Mouse (Mus musculus): ENCODE data around the gene BC024978. TPM values are rescaled to one million over a fixed set of nuclear protein-coding genes. Genes with fewer than 3 reads are reported as not detected.

BC024978 gene
- polyA plus RNA-seq, 1 experiment from 2014 or later: 2.8 TPM

DNA sequence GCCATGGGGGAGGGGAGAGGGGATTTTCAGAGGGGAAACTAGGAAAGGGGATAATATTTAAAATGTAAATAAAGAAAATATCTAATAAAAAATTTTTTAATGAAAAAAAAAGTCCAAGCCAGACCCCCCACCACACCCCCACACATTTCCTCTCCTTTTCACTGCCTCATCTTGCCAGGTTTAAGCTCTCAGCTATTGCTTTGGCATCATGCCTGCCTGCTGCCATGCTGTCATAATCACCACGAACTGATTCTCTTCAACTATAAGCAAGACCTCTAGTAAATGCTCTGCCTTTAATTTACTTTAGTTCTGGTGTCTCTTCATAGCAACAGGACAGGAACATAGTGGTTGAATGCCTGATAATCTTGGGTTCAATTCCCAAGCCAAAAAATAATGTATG, 13.1 kb upstream of the BC024978 start:
- Histone ChIP-seq H3K9ac (ENCODE audit: low read depth, low read length) (no peak overlapping the region), H3K9me3 (ENCODE audit: control insufficient read depth, low read length) (no peaks in the 10 kb centered on the region), H3K27ac (ENCODE audit: low read length) (no peak overlapping the region), H3K36me3 (ENCODE audit: control insufficient read depth, insufficient read depth, low read length) (peaks cover 24% of the 10 kb centered on the region), H3K4me2 (ENCODE audit: low read depth, low read length) (no peak overlapping the region), H3K4me1 (ENCODE audit: control insufficient read depth, insufficient read depth, low read length) (peaks cover 11% of the 10 kb centered on the region), H3K4me3 (ENCODE audit: low read length) (no peak overlapping the region), H3K27me3 (replicated peaks; ENCODE audit: control insufficient read depth, insufficient read depth, low read length) (no peaks in the 10 kb centered on the region)
- no peak for ATAC-seq
- WGBS: 71% methylated on average over 1 of the region's 1 CpGs

DNA sequence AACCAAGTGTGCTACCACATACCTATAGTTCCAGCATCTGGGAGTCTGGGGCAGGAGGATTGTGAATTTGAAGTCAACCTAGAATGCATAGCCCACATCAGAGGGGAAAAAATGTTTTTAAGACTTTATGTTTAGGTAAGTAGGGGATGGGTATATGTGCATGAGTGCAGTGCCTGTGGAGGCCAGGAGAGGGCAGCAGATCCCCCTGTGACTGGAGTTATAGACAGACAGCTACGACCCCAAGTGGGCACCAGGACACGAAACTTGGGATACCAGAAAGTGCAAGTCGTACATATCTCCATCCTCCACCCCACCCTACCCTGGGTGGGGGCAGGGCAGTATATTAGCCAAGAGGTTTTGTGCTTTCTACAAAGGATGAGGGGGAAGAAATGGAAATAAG, 10.6 kb upstream of the BC024978 start:
- Histone ChIP-seq H3K27ac (ENCODE audit: low read length) (no peak overlapping the region), H3K4me3 (ENCODE audit: low read length) (no peak overlapping the region), H3K4me1 (ENCODE audit: control insufficient read depth, insufficient read depth, low read length) (peaks cover 6% of the 10 kb centered on the region), H3K36me3 (ENCODE audit: control insufficient read depth, insufficient read depth, low read length) (peaks cover 48% of the 10 kb centered on the region), H3K4me2 (ENCODE audit: low read depth, low read length) (no peak overlapping the region), H3K9me3 (ENCODE audit: control insufficient read depth, low read length) (no peaks in the 10 kb centered on the region), H3K27me3 (replicated peaks; ENCODE audit: control insufficient read depth, insufficient read depth, low read length) (no peaks in the 10 kb centered on the region), H3K9ac (ENCODE audit: low read depth, low read length) (no peak overlapping the region)
- WGBS: 65% methylated on average over 3 of the region's 3 CpGs
- ATAC-seq: no peak

DNA sequence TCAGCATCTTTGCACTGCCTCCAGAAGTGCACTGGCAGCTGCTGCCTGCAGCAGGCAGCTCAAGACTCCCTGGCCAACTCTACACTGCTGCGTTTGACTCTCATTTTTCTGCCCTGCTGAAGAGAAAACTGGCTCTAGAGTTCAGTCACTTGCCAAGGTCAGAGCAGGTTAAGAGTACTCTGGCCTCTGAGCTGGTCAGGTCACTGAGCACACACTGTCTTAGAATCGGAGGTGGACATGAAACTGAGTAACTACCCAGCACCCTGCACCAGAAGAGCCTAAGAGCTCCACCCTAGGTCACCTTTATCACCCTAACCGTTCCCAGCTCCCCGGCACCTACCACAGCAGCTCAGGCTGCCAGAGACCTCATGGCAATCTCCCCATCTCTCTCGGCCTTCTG, 9.6 kb upstream of the BC024978 start:
- WGBS: 92% methylated on average over 5 of the region's 5 CpGs
- no peak overlapping the region for H3K4me3 ChIP-seq (ENCODE audit: low read length)

DNA sequence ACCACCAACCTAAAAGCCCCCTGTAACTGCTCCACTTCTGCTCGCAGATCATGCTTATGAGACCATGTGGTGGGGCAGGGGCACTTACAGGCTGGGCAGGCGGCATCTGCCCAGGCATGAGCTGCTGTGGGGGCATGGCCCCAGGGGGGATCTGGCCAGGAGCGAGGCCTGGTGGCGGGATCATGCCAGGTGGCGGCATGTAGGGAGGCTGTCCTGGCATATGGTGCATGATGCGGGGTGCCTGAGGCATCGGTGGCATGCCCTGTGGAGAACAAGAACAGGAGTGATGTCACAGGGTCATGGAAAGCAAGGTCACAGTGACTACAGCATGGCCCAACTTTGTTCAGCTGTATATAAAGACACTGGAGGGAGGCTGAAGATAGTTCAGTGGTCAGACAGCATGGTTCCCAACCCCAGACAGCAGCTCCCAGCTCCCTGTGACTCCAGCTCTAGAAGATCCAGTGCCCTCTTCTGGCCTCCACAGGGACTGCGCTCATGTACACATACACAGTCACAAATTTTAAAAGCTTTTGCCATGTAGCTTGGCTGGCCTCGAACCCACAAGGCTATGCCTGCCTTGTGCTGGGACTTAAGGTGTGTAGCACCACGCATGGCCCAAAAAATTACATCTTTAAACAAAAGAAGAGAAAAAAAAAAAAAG, 6.2 kb upstream of the BC024978 start:
- no peaks in the 10 kb centered on the region for H3K9me3 ChIP-seq (ENCODE audit: control insufficient read depth, low read length)
- no peak overlapping the region for H3K27ac ChIP-seq (ENCODE audit: low read length)
- no peak for ATAC-seq
- H3K4me3 ChIP-seq (ENCODE audit: low read length): no peak overlapping the region
- no peak overlapping the region for H3K4me2 ChIP-seq (ENCODE audit: low read depth, low read length)
- H3K9ac ChIP-seq (ENCODE audit: low read depth, low read length): no peak overlapping the region
- WGBS: 98% methylated on average over 10 of the region's 10 CpGs
- no peaks in the 10 kb centered on the region for H3K27me3 ChIP-seq (replicated peaks; ENCODE audit: control insufficient read depth, insufficient read depth, low read length)
- peaks cover 9% of the 10 kb centered on the region for H3K4me1 ChIP-seq (ENCODE audit: control insufficient read depth, insufficient read depth, low read length)
- H3K36me3 ChIP-seq (ENCODE audit: control insufficient read depth, insufficient read depth, low read length): peaks cover 77% of the 10 kb centered on the region

More for the DNA sequence above, 9.6 kb upstream of the BC024978 start:
- Histone ChIP-seq H3K9me3 (ENCODE audit: control insufficient read depth, low read length) (no peaks in the 10 kb centered on the region), H3K36me3 (ENCODE audit: control insufficient read depth, insufficient read depth, low read length) (peaks cover 58% of the 10 kb centered on the region), H3K27ac (ENCODE audit: low read length) (no peak overlapping the region), H3K4me2 (ENCODE audit: low read depth, low read length) (no peak overlapping the region), H3K27me3 (replicated peaks; ENCODE audit: control insufficient read depth, insufficient read depth, low read length) (no peaks in the 10 kb centered on the region), H3K4me1 (ENCODE audit: control insufficient read depth, insufficient read depth, low read length) (no peaks in the 10 kb centered on the region), H3K9ac (ENCODE audit: low read depth, low read length) (no peak overlapping the region)
- no peak for ATAC-seq

DNA sequence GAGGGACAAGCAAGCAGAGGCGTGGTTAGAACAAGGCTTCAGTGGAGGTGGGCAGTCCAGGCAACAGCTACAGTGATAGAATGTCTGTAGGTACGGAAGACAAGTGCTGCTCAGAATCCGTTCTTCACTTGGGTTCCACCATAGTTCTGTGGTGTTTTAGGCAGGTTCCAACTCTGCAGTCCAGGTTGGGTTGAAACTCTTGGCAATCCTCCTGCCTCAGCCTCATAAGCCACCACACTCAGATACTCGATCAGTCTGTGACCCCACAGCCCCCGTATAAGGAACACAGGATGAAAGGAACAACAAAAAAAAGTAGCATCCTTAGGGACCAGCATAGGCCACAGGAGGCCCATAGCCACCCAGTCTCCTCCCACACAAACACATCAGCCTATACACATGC, 3.1 kb upstream of the BC024978 start:
- H3K4me2 ChIP-seq (ENCODE audit: low read depth, low read length): no peak overlapping the region
- H3K27me3 ChIP-seq (replicated peaks; ENCODE audit: control insufficient read depth, insufficient read depth, low read length): no peaks in the 10 kb centered on the region
- H3K4me1 ChIP-seq (ENCODE audit: control insufficient read depth, insufficient read depth, low read length): peaks cover 15% of the 10 kb centered on the region
- H3K4me3 ChIP-seq (ENCODE audit: low read length): no peak overlapping the region
- H3K9ac ChIP-seq (ENCODE audit: low read depth, low read length): no peak overlapping the region
- no peak overlapping the region for H3K27ac ChIP-seq (ENCODE audit: low read length)
- 91% methylated on average over 5 of the region's 5 CpGs for WGBS
- no peaks in the 10 kb centered on the region for H3K9me3 ChIP-seq (ENCODE audit: control insufficient read depth, low read length)
- peaks cover 53% of the 10 kb centered on the region for H3K36me3 ChIP-seq (ENCODE audit: control insufficient read depth, insufficient read depth, low read length)
- ATAC-seq: no peak

DNA sequence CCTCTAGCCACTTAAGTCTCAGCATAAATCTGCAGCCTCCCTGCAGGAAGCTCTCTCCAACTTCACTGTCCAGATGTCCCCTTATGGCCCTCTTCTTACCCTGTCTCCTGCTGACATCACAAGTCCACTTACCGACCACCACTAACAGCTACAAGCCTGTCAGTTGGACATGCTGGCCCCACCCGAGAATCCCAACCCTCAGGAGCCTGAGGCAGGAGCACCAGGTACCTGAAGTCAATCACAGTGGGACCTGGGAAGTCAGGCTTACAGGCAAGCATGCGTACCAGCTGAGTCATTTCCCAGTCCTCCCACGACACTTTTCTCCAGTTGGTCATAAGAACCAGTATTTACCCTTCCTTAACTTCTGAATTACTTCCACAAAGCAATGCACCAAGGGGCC, 1.9 kb upstream of the BC024978 start:
- no peak overlapping the region for H3K4me3 ChIP-seq (ENCODE audit: low read length)
- peaks cover 16% of the 10 kb centered on the region for H3K4me1 ChIP-seq (ENCODE audit: control insufficient read depth, insufficient read depth, low read length)
- no peak overlapping the region for H3K9ac ChIP-seq (ENCODE audit: low read depth, low read length)
- 77% methylated on average over 4 of the region's 4 CpGs for WGBS
- H3K27ac ChIP-seq (ENCODE audit: low read length): no peak overlapping the region
- H3K36me3 ChIP-seq (ENCODE audit: control insufficient read depth, insufficient read depth, low read length): peaks cover 41% of the 10 kb centered on the region
- no peak for ATAC-seq
- no peaks in the 10 kb centered on the region for H3K27me3 ChIP-seq (replicated peaks; ENCODE audit: control insufficient read depth, insufficient read depth, low read length)
- H3K4me2 ChIP-seq (ENCODE audit: low read depth, low read length): peak overlapping the region; percentile 19; the same call in 1 of the 2 replicates
- H3K9me3 ChIP-seq (ENCODE audit: control insufficient read depth, low read length): no peaks in the 10 kb centered on the region

DNA sequence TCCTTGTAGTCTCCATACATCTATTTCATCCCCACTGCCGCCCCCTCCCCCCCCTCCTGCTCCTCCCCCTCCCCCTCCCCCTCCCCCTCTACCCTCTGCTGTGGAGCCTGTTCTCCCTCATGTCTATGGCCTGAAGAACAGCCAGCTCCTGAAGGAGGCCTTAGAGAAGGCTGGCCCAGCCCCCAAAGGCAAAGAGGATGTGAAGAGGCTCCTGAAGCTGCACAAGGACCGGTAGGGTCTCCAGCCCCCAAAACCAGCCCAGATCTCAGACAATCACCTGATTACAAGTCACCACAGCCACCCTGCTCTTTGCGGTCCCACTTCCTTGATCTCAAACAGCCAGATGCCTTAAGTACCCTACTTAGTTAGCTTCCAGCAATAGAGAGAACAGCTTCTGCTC, 1.6 kb downstream of the BC024978 start:
- WGBS: 81% methylated on average over 3 of the region's 3 CpGs
- ATAC-seq: no peak

DNA sequence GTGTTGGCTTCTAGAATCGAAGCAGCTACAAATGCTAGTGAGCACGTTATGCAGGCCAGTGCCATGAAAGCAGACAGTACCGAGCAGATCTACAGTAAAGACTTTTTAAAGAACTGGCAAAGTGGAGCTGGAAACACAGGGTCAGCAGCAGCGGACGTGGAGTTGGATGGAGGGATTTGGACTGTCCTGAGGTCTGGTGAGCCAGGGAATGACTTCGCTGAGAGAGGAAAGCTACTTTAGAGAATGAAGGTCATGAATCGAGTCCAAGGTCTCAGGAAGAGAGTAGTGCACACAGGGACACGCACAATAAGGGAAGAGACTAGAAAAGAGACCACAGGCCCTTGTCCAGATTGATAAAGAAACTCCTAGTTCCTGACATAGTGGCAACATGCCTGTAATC, 2.1 kb downstream of the BC024978 start:
- Histone ChIP-seq H3K9ac (ENCODE audit: low read depth, low read length) (0 out of 2 replicates have a peak overlapping the region, but pooled peaks have one; percentile 16), H3K4me2 (ENCODE audit: low read depth, low read length) (no peak overlapping the region), H3K9me3 (ENCODE audit: control insufficient read depth, low read length) (no peaks in the 10 kb centered on the region), H3K27me3 (replicated peaks; ENCODE audit: control insufficient read depth, insufficient read depth, low read length) (no peaks in the 10 kb centered on the region), H3K4me3 (ENCODE audit: low read length) (no peak overlapping the region), H3K27ac (ENCODE audit: low read length) (peak overlapping the region; percentile 19; the same call in 1 of the 2 replicates), H3K36me3 (ENCODE audit: control insufficient read depth, insufficient read depth, low read length) (peaks cover 7% of the 10 kb centered on the region; the same call in 1 of the 2 replicates), H3K4me1 (ENCODE audit: control insufficient read depth, insufficient read depth, low read length) (peaks cover 16% of the 10 kb centered on the region)
- 91% methylated on average over 8 of the region's 8 CpGs for WGBS
- no peak for ATAC-seq

More for the DNA sequence above, 1.6 kb downstream of the BC024978 start:
- Histone ChIP-seq H3K9ac (ENCODE audit: low read depth, low read length) (0 out of 2 replicates have a peak overlapping the region, but pooled peaks have one; percentile 16), H3K9me3 (ENCODE audit: control insufficient read depth, low read length) (no peaks in the 10 kb centered on the region), H3K4me1 (ENCODE audit: control insufficient read depth, insufficient read depth, low read length) (peaks cover 16% of the 10 kb centered on the region), H3K4me3 (ENCODE audit: low read length) (no peak overlapping the region), H3K4me2 (ENCODE audit: low read depth, low read length) (no peak overlapping the region), H3K27me3 (replicated peaks; ENCODE audit: control insufficient read depth, insufficient read depth, low read length) (no peaks in the 10 kb centered on the region), H3K27ac (ENCODE audit: low read length) (peak overlapping the region; percentile 19; the same call in 1 of the 2 replicates), H3K36me3 (ENCODE audit: control insufficient read depth, insufficient read depth, low read length) (peaks cover 12% of the 10 kb centered on the region)

DNA sequence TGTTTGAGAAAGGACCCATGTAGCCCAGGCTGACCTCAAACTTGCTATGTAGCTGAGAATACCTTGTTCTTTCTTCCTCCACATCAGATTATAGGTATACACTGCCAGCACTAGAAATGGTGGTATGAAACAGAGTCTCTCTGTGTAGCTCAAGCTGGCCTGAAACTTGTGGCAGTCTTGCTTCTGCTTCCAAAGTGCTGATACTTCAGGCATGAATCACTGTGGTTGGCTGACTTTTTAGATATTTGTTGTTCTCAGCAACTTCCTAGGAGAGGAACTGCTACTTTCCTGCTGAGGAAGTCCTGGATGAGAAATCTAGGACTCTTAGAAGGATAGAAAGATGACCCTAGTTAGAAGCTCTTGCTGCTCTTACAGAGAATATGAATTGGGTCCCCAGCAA, 2.8 kb downstream of the BC024978 start:
- Histone ChIP-seq H3K36me3 (ENCODE audit: control insufficient read depth, insufficient read depth, low read length) (0 out of 2 replicates have a peak, but pooled peaks cover 4% of the 10 kb centered on the region), H3K9me3 (ENCODE audit: control insufficient read depth, low read length) (no peaks in the 10 kb centered on the region), H3K4me3 (ENCODE audit: low read length) (no peak overlapping the region), H3K27me3 (replicated peaks; ENCODE audit: control insufficient read depth, insufficient read depth, low read length) (no peaks in the 10 kb centered on the region), H3K4me1 (ENCODE audit: control insufficient read depth, insufficient read depth, low read length) (peaks cover 14% of the 10 kb centered on the region), H3K27ac (ENCODE audit: low read length) (no peak overlapping the region), H3K4me2 (ENCODE audit: low read depth, low read length) (no peak overlapping the region), H3K9ac (ENCODE audit: low read depth, low read length) (no peak overlapping the region)
- ATAC-seq: no peak

DNA sequence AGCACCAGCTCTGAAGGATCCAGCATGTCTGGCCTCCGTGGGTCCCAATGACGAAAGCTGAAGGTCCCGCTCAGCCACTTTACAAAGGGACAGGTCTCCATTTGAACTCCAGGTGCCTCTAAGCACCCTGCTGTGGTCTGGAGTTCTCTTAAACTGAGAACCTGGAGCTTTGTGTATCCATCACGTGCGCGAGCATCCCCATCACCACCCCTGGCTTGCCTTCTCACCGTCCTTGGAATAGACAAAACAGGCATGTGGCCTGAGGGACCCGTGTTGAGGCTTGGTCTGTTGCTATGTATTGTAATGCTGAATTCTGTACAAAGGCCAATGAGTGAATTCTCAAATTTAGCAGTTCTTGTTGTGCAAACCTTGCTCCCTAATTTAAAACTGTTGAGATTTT, 3.2 kb downstream of the BC024978 start:
- 90% methylated on average over 8 of the region's 8 CpGs for WGBS
- H3K36me3 ChIP-seq (ENCODE audit: control insufficient read depth, insufficient read depth, low read length): peaks cover 1% of the 10 kb centered on the region; the same call in 1 of the 2 replicates
- no peak for ATAC-seq

More for the DNA sequence above, 3.2 kb downstream of the BC024978 start:
- no peak overlapping the region for H3K27ac ChIP-seq (ENCODE audit: low read length)
- H3K4me3 ChIP-seq (ENCODE audit: low read length): no peak overlapping the region
- H3K4me1 ChIP-seq (ENCODE audit: control insufficient read depth, insufficient read depth, low read length): peaks cover 10% of the 10 kb centered on the region
- H3K9ac ChIP-seq (ENCODE audit: low read depth, low read length): no peak overlapping the region
- no peaks in the 10 kb centered on the region for H3K9me3 ChIP-seq (ENCODE audit: control insufficient read depth, low read length)
- no peak overlapping the region for H3K4me2 ChIP-seq (ENCODE audit: low read depth, low read length)
- no peaks in the 10 kb centered on the region for H3K27me3 ChIP-seq (replicated peaks; ENCODE audit: control insufficient read depth, insufficient read depth, low read length)
